10 mouse cellular contexts compared by ENCODE assay signal in genomic region chr10:88669719-88670118, GRCm38 (mm10). TPM values are rescaled to one million over a fixed set of nuclear protein-coding genes. Genes with fewer than 3 reads are reported as not detected.
DNase-seq lines count a peak whose midpoint lies in the region; ATAC-seq lines count a peak whose summit lies in the region.
"Had no signal": no experiment of that assay in that cellular context is flagged by ENCODE, and none has a peak within 500 bp of the region (broad histone marks: within the 10 kb centered on the region; RNA-seq: fewer than 3 reads in every experiment).

No protein-coding gene starts in this region.

- no peak overlapping the region for H3K4me3 ChIP-seq in heart, embryonic 12.5 days
- H3K4me3 ChIP-seq: heart, embryonic 13.5 days had no signal

- peaks cover 2% of the 10 kb centered on the region; the same call in 1 of the 2 replicates for H3K9me3 ChIP-seq in heart, embryonic 12.5 days (replicated peaks)
- H3K9me3 ChIP-seq: heart, embryonic 13.5 days had no signal

- no peak overlapping the region for H3K4me2 ChIP-seq in heart, embryonic 12.5 days
- H3K4me2 ChIP-seq: heart, embryonic 13.5 days had no signal

- 31% methylated on average over 1 of the region's 1 CpGs for WGBS in heart, embryonic 12.5 days

- no peaks in the 10 kb centered on the region for H3K36me3 ChIP-seq in heart, embryonic 12.5 days
- H3K36me3 ChIP-seq: heart, embryonic 13.5 days had no signal

- H3K27me3 ChIP-seq in heart, embryonic 12.5 days (replicated peaks) = no peaks in the 10 kb centered on the region
- H3K27me3 ChIP-seq: heart, embryonic 13.5 days had no signal

- H3K27ac ChIP-seq in heart, embryonic 12.5 days (ENCODE audit: poor library complexity, severe bottlenecking) = no peak overlapping the region
- H3K27ac ChIP-seq: heart, embryonic 13.5 days; macrophage had no signal

- peak; percentile 3 for DNase-seq in heart, adult 8-10 months (ENCODE audit: low spot score)
- peak; percentile 45 for DNase-seq in testis, postnatal 10 days (ENCODE audit: low spot score)
- no peak for DNase-seq in testis, postnatal 14 days (ENCODE audit: low spot score)
- peak; percentile 34 for DNase-seq in heart, postnatal 4 days
- DNase-seq in natural killer cell, adult 2 months (ENCODE audit: low spot score in 2 of 2) = peak; percentile 10 to 14
- DNase-seq in cerebellum, postnatal 36 days = no peak

- H3K9ac ChIP-seq in heart, embryonic 12.5 days = no peak overlapping the region
- H3K9ac ChIP-seq: heart, embryonic 13.5 days had no signal

- H3K4me1 ChIP-seq in heart, embryonic 12.5 days (replicated peaks) = no peaks in the 10 kb centered on the region
- H3K4me1 ChIP-seq: heart, embryonic 13.5 days had no signal

- ATAC-seq in heart, embryonic 12.5 days (ENCODE audit: insufficient number of reproducible peaks, low FRiP score) = no peak
- no peak for ATAC-seq in cerebellum, adult (ENCODE audit: insufficient number of reproducible peaks, low FRiP score, low TSS enrichment)

RNA-seq across cellular contexts. Expression of gene Spic, which starts 15.1 kb away (rescaled TPM):
- total RNA-seq in heart, adult 8-10 months (2022) = under 1 TPM in 1 of 4 experiments, not detected in 3; 0.34 TPM
- 0.10 and 0.28 TPM in 2 replicates for polyA plus RNA-seq in heart, embryonic 12.5 days (2016; fragmentation: Nextera tagmentation; extraction: Ambion mirVana)
- total RNA-seq in heart, postnatal 4 days (2021) = not detected

Comparison
In these comparisons a context has a peak if more than half of its experiments do, and no peak if none do; other contexts are left out.
1. DNase-seq: peak in heart, adult 8-10 months (single experiment), testis, postnatal 10 days (single experiment), heart, postnatal 4 days (single experiment) and natural killer cell, adult 2 months (2 of 2); none in testis, postnatal 14 days (single experiment) and cerebellum, postnatal 36 days (0 of 2).